Mouse (Mus musculus) cerebellum, adult 2 months (tissue): ENCODE measurements around the gene Cracr2a.

Experiments
- CTCF ChIP-seq: fragments of 200-500 bp; IDR thresholded peaks from 2 replicates; pipeline ENCODE4 v1.5.1; 2011; ENCODE audit warnings: low read depth, mild to moderate bottlenecking, control low read depth, low read length, moderate library complexity, borderline replicate concordance; ENCODE audit not compliant: insufficient read depth
- POLR2A ChIP-seq: fragments of 200-500 bp; IDR thresholded peaks from 2 replicates; pipeline ENCODE4 v1.6.1; 2011; ENCODE audit warnings: low read length, control low read depth, borderline replicate concordance; ENCODE audit not compliant: insufficient read depth

DNA sequence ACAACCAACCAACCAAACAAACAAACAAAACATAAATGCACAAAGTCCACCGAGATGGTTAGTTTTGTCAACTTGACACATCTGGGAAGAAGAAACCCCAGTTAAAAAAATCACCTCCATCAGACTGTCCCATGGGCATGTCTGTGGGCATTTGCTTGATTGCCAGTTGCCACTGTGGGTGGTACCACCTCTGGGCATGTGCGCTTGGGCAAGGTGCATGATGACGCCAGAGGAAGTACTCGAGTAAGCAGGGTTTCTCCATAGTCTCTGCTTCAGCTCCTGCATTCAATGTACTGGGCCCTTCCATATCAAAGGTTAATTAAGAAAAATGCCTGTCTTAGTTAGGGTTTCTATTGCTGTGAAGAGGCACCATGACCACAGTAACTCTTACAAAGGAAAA is 21.9 kb upstream of the Cracr2a start:
- TF ChIP-seq POLR2A = no peak
- TF ChIP-seq CTCF = no peak
